Mouse (Mus musculus) forebrain, postnatal 0 days (tissue): ENCODE data around the gene Serpina3c. TPM values are rescaled to one million over a fixed set of nuclear protein-coding genes. Genes with fewer than 3 reads are reported as not detected.
A peak's percentile ranks its signal among the peaks of the same experiment; 100 is the strongest.

Experiments
- ATAC-seq: fragments of 200-750 bp; cut with Nextera tagmentation; 2 replicates; pipeline ENCODE4 v1.8.0; 2017; ENCODE audit warnings: mild to moderate bottlenecking, moderate library complexity
- DNase-seq: peaks from one replicate; pipeline ENCODE4 v3.0.0-alpha.2; 2015
- H3K27ac ChIP-seq: fragments of 300-500 bp; sonication (generic); 2 replicates; pipeline ENCODE4 v1.5.1; 2014; ENCODE audit warnings: low read depth, mild to moderate bottlenecking, antibody characterized with exemption, low read length, moderate library complexity, mixed read lengths
- H3K27me3 ChIP-seq: fragments of 300-500 bp; sonication (generic); 2 replicates; pipeline ENCODE4 v1.6.1; 2014; ENCODE audit warnings: mild to moderate bottlenecking, low read length, mixed read lengths; ENCODE audit not compliant: insufficient read depth
- H3K36me3 ChIP-seq: fragments of 300-500 bp; sonication (generic); 2 replicates; pipeline ENCODE4 v1.6.1; 2014; ENCODE audit warnings: mild to moderate bottlenecking, moderate library complexity; ENCODE audit not compliant: insufficient read depth
- H3K4me1 ChIP-seq: fragments of 300-500 bp; sonication (generic); 2 replicates; pipeline ENCODE4 v1.6.1; 2014; ENCODE audit warnings: antibody characterized with exemption; ENCODE audit not compliant: insufficient read depth
- H3K4me2 ChIP-seq: fragments of 300-500 bp; sonication (generic); 2 replicates; pipeline ENCODE4 v1.6.1; 2014; ENCODE audit warnings: low read depth, mild to moderate bottlenecking, moderate library complexity
- H3K4me3 ChIP-seq: fragments of 300-500 bp; sonication (generic); 2 replicates; pipeline ENCODE4 v1.5.1; 2014; ENCODE audit warnings: low read depth, low read length, mixed read lengths
- H3K9ac ChIP-seq: fragments of 300-500 bp; sonication (generic); 2 replicates; pipeline ENCODE4 v1.6.1; 2014; ENCODE audit warnings: mild to moderate bottlenecking
- H3K9me3 ChIP-seq: fragments of 300-500 bp; sonication (generic); 2 replicates; pipeline ENCODE4 v1.6.1; 2016; ENCODE audit warnings: low read length
- CTCF ChIP-seq: sonication (generic); IDR thresholded peaks from 2 replicates; pipeline ENCODE4 v1.5.1; 2016; ENCODE audit warnings: antibody characterized with exemption, control low read depth, low read depth
- WGBS: fragments of 180-500 bp; shearing (Covaris S2); extraction: QIAGEN DNeasy Blood & Tissue Kit; methylation state at CpG from one replicate; pipeline ENCODE4 v1.1.7; 2014; 5-methylcytosine and 5-hydroxymethylcytosine counted together
- polyA plus RNA-seq: library from polyadenylated mRNA; unstranded; fragments of >200 nt; fragmentation: Nextera tagmentation; extraction: Ambion mirVana; gene quantifications from 2 replicates; pipeline ENCODE4 v1.2.1, GENCODE M21; 2015
- total RNA-seq: library from RNA; depleted of rRNA; stranded (reverse); fragments of >200 nt; gene quantifications from 2 replicates; pipeline ENCODE4 v1.2.3, GENCODE M21; 2014; rRNA removed

The Serpina3c gene
- total RNA-seq (not detected in 2 replicates), polyA plus RNA-seq (not detected in 2 replicates)

GRCm38 (mm10) chr12:104153656-104154055 lies at the start of gene Serpina3c:
Gene Serpina3c (minus strand): TSS chr12:104153870.
- Histone ChIP-seq H3K9ac (no peak within 1 kb of the TSS), H3K4me1 (no peaks in the 10 kb centered on the region), H3K9me3 (no peaks in the 10 kb centered on the region), H3K4me2 (no peak within 1 kb of the TSS), H3K27me3 (no peaks in the 10 kb centered on the region), H3K4me3 (no peak within 1 kb of the TSS), H3K27ac (no peak within 1 kb of the TSS), H3K36me3 (no peaks in the 10 kb centered on the region)
- WGBS, result 96% methylated on average over 2 of the region's 2 CpGs
- ATAC-seq, result no peak
- DNase-seq, result no peak
- no peak for TF ChIP-seq CTCF

- no peak overlapping the region for H3K4me3 ChIP-seq
- ATAC-seq (peak; percentile 51; the same call in 1 of the 2 replicates), DNase-seq (no peak)
- no peak overlapping the region for H3K9ac ChIP-seq
- no peaks in the 10 kb centered on the region for H3K4me1 ChIP-seq
- TF ChIP-seq CTCF, result no peak
- H3K36me3 ChIP-seq, result no peaks in the 10 kb centered on the region
- H3K27ac ChIP-seq, result no peak overlapping the region
- H3K9me3 ChIP-seq, result no peaks in the 10 kb centered on the region
- H3K4me2 ChIP-seq, result no peak overlapping the region
- no peaks in the 10 kb centered on the region for H3K27me3 ChIP-seq
Observed at GRCm38 (mm10) chr12:104190852-104191251, 37.2 kb upstream of the Serpina3c start.

DNA sequence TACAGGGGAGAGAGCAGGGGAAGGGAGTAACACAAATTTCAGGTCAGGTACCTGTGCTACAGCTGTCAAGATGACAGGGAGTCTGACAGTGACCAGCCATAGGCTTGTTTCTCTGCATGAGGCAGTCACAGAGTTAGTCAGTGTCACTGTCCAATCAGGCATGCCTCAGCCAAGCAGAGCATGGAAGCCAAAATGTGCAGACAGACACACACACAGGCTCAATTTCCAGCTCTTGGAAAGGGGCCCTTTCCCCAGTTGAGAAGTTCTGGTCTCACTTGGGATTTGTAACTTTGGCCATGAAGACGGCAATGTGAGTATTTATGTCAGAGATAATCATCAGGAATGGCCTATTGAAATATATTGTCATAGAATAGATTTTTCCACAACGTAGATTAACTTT lies 35.6 kb upstream of the Serpina3c start:
- H3K27ac ChIP-seq, result no peak overlapping the region
- no peaks in the 10 kb centered on the region for H3K27me3 ChIP-seq
- no peaks in the 10 kb centered on the region for H3K4me1 ChIP-seq
- WGBS, result 74% methylated on average over 2 of the region's 2 CpGs
- ATAC-seq (no peak), DNase-seq (no peak)
- no peak overlapping the region for H3K4me3 ChIP-seq
- no peaks in the 10 kb centered on the region for H3K36me3 ChIP-seq
- no peak overlapping the region for H3K9ac ChIP-seq
- H3K9me3 ChIP-seq, result no peaks in the 10 kb centered on the region
- TF ChIP-seq CTCF, result no peak
- no peak overlapping the region for H3K4me2 ChIP-seq

GRCm38 (mm10) chr12:104186041-104186581 lies 32.4 kb upstream of the Serpina3c start:
- H3K4me3 ChIP-seq, result no peak overlapping the region
- H3K4me2 ChIP-seq, result no peak overlapping the region
- no peak for ATAC-seq
- H3K27ac ChIP-seq, result no peak overlapping the region
- no peaks in the 10 kb centered on the region for H3K27me3 ChIP-seq
- H3K4me1 ChIP-seq, result no peaks in the 10 kb centered on the region
- no peak for DNase-seq
- no peaks in the 10 kb centered on the region for H3K9me3 ChIP-seq
- 87% methylated on average over 3 of the region's 3 CpGs for WGBS
- H3K9ac ChIP-seq, result no peak overlapping the region
- no peak for TF ChIP-seq CTCF
- H3K36me3 ChIP-seq, result no peaks in the 10 kb centered on the region

- DNase-seq (no peak), ATAC-seq (no peak)
- H3K9me3 ChIP-seq, result no peaks in the 10 kb centered on the region
- no peak overlapping the region for H3K4me3 ChIP-seq
- WGBS, result 81% methylated on average over 4 of the region's 4 CpGs
- H3K27ac ChIP-seq, result no peak overlapping the region
- no peak overlapping the region for H3K4me2 ChIP-seq
- H3K9ac ChIP-seq, result no peak overlapping the region
- H3K36me3 ChIP-seq, result no peaks in the 10 kb centered on the region
- TF ChIP-seq CTCF, result no peak
- no peaks in the 10 kb centered on the region for H3K4me1 ChIP-seq
- H3K27me3 ChIP-seq, result no peaks in the 10 kb centered on the region
Observed at GRCm38 (mm10) chr12:104185046-104185445, 31.4 kb upstream of the Serpina3c start.

- TF ChIP-seq CTCF, result no peak
- ATAC-seq (no peak), DNase-seq (no peak)
- no peaks in the 10 kb centered on the region for H3K9me3 ChIP-seq
- no peaks in the 10 kb centered on the region for H3K4me1 ChIP-seq
- no peak overlapping the region for H3K9ac ChIP-seq
- WGBS, result 82% methylated on average over 2 of the region's 2 CpGs
- no peak overlapping the region for H3K4me3 ChIP-seq
- H3K4me2 ChIP-seq, result no peak overlapping the region
- no peaks in the 10 kb centered on the region for H3K36me3 ChIP-seq
- no peaks in the 10 kb centered on the region for H3K27me3 ChIP-seq
- H3K27ac ChIP-seq, result no peak overlapping the region
Observed at GRCm38 (mm10) chr12:104178987-104179386, 25.3 kb upstream of the Serpina3c start.

DNA sequence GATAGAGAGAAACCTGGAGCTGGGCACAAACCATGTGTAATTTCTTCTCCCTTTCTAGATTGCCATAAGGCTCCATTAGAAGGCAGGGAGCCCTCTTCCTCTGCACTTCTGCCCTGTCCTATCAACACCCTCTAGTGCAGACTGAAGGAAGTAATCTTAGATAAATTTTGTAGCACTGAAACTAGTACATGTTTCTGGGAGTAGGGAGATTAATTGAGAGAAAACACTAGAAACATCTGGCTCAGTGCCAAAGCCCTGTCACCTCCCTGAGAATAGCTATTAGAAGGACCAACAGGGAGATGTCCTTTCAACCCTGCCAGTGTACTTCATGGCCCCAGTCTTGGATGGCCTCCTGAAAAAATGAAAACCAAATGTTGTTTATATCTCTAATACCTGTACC lies 24.9 kb upstream of the Serpina3c start:
- no peaks in the 10 kb centered on the region for H3K9me3 ChIP-seq
- H3K4me3 ChIP-seq, result no peak overlapping the region
- no peaks in the 10 kb centered on the region for H3K27me3 ChIP-seq
- no peak for TF ChIP-seq CTCF
- no peaks in the 10 kb centered on the region for H3K36me3 ChIP-seq
- no peaks in the 10 kb centered on the region for H3K4me1 ChIP-seq
- H3K27ac ChIP-seq, result no peak overlapping the region
- DNase-seq (no peak), ATAC-seq (no peak)
- no peak overlapping the region for H3K9ac ChIP-seq
- no peak overlapping the region for H3K4me2 ChIP-seq

GRCm38 (mm10) chr12:104175636-104176035 lies 22.0 kb upstream of the Serpina3c start:
- no peaks in the 10 kb centered on the region for H3K9me3 ChIP-seq
- no peak overlapping the region for H3K27ac ChIP-seq
- no peaks in the 10 kb centered on the region for H3K36me3 ChIP-seq
- no peaks in the 10 kb centered on the region for H3K4me1 ChIP-seq
- H3K9ac ChIP-seq, result no peak overlapping the region
- TF ChIP-seq CTCF, result no peak
- no peaks in the 10 kb centered on the region for H3K27me3 ChIP-seq
- H3K4me3 ChIP-seq, result no peak overlapping the region
- ATAC-seq (no peak), DNase-seq (no peak)
- WGBS, result 73% methylated on average over 3 of the region's 3 CpGs
- no peak overlapping the region for H3K4me2 ChIP-seq
